Mouse (Mus musculus): ENCODE measurements at regions not wholly inside any gene's neighbourhood (a gene's known extent, or its start where the extent isn't known, plus 50 kb on each side); places are given as distances from the start of the nearest gene placed in this dataset.

- DNase-seq (ENCODE audit: inconsistent ontology term): no peak
Measured at GRCm38 (mm10) chr13:10741391-10741790, 380.7 kb upstream of the Chrm3 start.

GRCm38 (mm10) chr13:10725745-10726171, 365.1 kb upstream of the Chrm3 start:
- no peak for DNase-seq (ENCODE audit: inconsistent ontology term)

- no peak for DNase-seq (ENCODE audit: inconsistent ontology term)
Measured at GRCm38 (mm10) chr13:10725335-10725734, 364.7 kb upstream of the Chrm3 start.

- no peak for DNase-seq (ENCODE audit: inconsistent ontology term)
Measured at GRCm38 (mm10) chr13:10720639-10721038, 360.0 kb upstream of the Chrm3 start.

GRCm38 (mm10) chr13:10711451-10711850, 350.8 kb upstream of the Chrm3 start:
- no peak for DNase-seq (ENCODE audit: inconsistent ontology term)

GRCm38 (mm10) chr13:10710909-10711308, 350.3 kb upstream of the Chrm3 start:
- peak; percentile 72 for DNase-seq (ENCODE audit: inconsistent ontology term)

- DNase-seq (ENCODE audit: inconsistent ontology term): no peak
Measured at GRCm38 (mm10) chr13:10697146-10697545, 336.5 kb upstream of the Chrm3 start.

GRCm38 (mm10) chr13:10696181-10696977, 335.7 kb upstream of the Chrm3 start:
- peak; percentile 70 for DNase-seq (ENCODE audit: inconsistent ontology term)

- no peak for DNase-seq (ENCODE audit: inconsistent ontology term)
Measured at GRCm38 (mm10) chr13:10691307-10691706, 330.7 kb upstream of the Chrm3 start.

- peak; percentile 36 for DNase-seq (ENCODE audit: inconsistent ontology term)
Measured at GRCm38 (mm10) chr13:10687379-10687778, 326.7 kb upstream of the Chrm3 start.

- DNase-seq (ENCODE audit: inconsistent ontology term): peak; percentile 14
Measured at GRCm38 (mm10) chr13:10654086-10654422, 293.4 kb upstream of the Chrm3 start.

GRCm38 (mm10) chr13:10653376-10654085, 292.9 kb upstream of the Chrm3 start:
- DNase-seq (ENCODE audit: inconsistent ontology term): peak; percentile 64

- DNase-seq (ENCODE audit: inconsistent ontology term): peak; percentile 11
Measured at GRCm38 (mm10) chr13:10636859-10637258, 276.2 kb upstream of the Chrm3 start.

GRCm38 (mm10) chr13:10630467-10630866, 269.8 kb upstream of the Chrm3 start:
- DNase-seq (ENCODE audit: inconsistent ontology term): no peak

- no peak for DNase-seq (ENCODE audit: inconsistent ontology term)
Measured at GRCm38 (mm10) chr13:10619661-10620060, 259.0 kb upstream of the Chrm3 start.

- DNase-seq (ENCODE audit: inconsistent ontology term): no peak
Measured at GRCm38 (mm10) chr13:10618421-10618954, 257.8 kb upstream of the Chrm3 start.

GRCm38 (mm10) chr13:10574951-10575350, 214.3 kb upstream of the Chrm3 start:
- DNase-seq (ENCODE audit: inconsistent ontology term): peak; percentile 8

GRCm38 (mm10) chr13:10566825-10567224, 206.2 kb upstream of the Chrm3 start:
- DNase-seq (ENCODE audit: inconsistent ontology term): no peak

- DNase-seq (ENCODE audit: inconsistent ontology term): no peak
Measured at GRCm38 (mm10) chr13:10557559-10557958, 196.9 kb upstream of the Chrm3 start.

GRCm38 (mm10) chr13:10554595-10554994, 193.9 kb upstream of the Chrm3 start:
- no peak for DNase-seq (ENCODE audit: inconsistent ontology term)

GRCm38 (mm10) chr13:10542723-10543122, 182.1 kb upstream of the Chrm3 start:
- DNase-seq (ENCODE audit: inconsistent ontology term): no peak

GRCm38 (mm10) chr13:10540197-10540940, 179.7 kb upstream of the Chrm3 start:
- DNase-seq (ENCODE audit: inconsistent ontology term): no peak

All from Muller cell, postnatal 12 days (primary cell).